Mouse (Mus musculus) spleen, adult 18-20 months (tissue): ENCODE measurements around the gene Scgb2b11.
"Not testable (repeated sequence)": the region's sequence is repeated elsewhere in the genome, so short reads cannot be mapped to it uniquely, and the experiment has no call there.

Experiments
- DNase-seq, 2 experiments: peaks; one replicate each; pipeline ENCODE4 v3.0.0; 2022; ENCODE audit warnings: mixed read lengths in 2 of 2

Scgb2b11 gene

DNA sequence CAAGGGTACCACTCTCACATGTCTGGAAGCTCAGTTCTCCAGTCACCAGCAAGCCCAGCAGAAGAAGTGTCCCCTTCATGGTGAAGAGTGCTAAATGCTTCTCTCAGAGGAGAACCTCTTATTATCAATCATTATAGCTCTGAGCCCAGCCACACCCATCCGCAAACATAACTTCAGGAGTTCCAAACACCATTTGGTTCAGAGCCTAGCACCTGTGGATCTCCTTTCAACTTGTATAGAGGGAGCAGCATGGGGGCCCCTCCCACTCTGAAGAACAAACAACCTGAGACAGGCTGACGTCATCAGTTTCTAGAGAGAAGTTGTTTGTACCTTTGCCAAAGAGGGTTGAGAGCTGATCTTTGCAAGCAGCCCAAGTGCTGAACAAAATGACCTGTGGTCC is at the start of gene Scgb2b11:
Gene Scgb2b11, minus strand, starts transcription at position 101 of the 400 bp plus-strand sequence.
- not testable (repeated sequence) for DNase-seq

DNA sequence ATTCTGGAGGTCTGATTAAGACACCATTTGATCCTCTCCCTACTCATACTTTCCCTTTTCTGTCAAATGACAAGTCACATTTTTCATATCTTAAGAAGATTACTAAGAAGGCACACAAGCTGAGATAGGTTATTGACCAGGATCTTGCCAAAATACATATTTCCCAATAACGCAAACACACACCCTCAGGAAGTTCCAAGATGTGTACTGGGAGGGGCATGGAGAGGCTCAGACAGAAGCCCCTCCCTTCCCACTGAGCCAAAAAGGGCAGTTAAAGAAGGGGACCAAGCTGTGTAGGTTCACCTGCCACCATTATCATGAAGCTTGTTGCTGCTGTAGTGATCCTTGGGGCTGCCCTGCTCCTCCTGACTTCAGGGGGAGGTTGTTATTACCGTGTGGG is 11.6 kb upstream of the Scgb2b11 start, which contains the start of gene Scgb1b11:
Gene Scgb1b11, plus strand, starts transcription at position 301 of the 400 bp plus-strand sequence.
- not testable (repeated sequence) for DNase-seq
